Mouse (Mus musculus): ENCODE results near the gene Uhrf1. TPM values are rescaled to one million over a fixed set of nuclear protein-coding genes. Genes with fewer than 3 reads are reported as not detected.

The Uhrf1 gene
- total and polyA plus RNA-seq, 2 experiments from 2014 or later, result 18.8 to 31.4 TPM

- no peaks in the 10 kb centered on the region for H3K36me3 ChIP-seq (ENCODE audit: insufficient read depth, low read length)
- no peak for ATAC-seq
- no peaks in the 10 kb centered on the region for H3K9me3 ChIP-seq (ENCODE audit: low read length)
- no peak overlapping the region for H3K4me3 ChIP-seq (ENCODE audit: low read length)
- no peak overlapping the region for H3K27ac ChIP-seq
- TF ChIP-seq CTCF (IDR thresholded peaks at IDR 0.05; ENCODE audit: low read depth), result peak; percentile 54
- no peaks in the 10 kb centered on the region for H3K27me3 ChIP-seq (ENCODE audit: insufficient read depth, low read length)
- no peaks in the 10 kb centered on the region; the same call in 1 of the 2 replicates for H3K4me1 ChIP-seq (ENCODE audit: insufficient read depth, low read length)
- H3K9ac ChIP-seq (replicated peaks; ENCODE audit: low read length), result no peak overlapping the region
- DNase-seq (ENCODE audit: low spot score), result no peak
- no peak overlapping the region for H3K4me2 ChIP-seq (ENCODE audit: low read depth, low read length)
- 54% methylated on average over 8 of the region's 8 CpGs for WGBS
Measured at GRCm38 (mm10) chr17:56305826-56306225, 2.7 kb downstream of the Uhrf1 start.

- Histone ChIP-seq H3K4me2 (ENCODE audit: low read depth, low read length) (no peak overlapping the region), H3K27ac (no peak overlapping the region), H3K9ac (replicated peaks; ENCODE audit: low read length) (no peak overlapping the region), H3K4me3 (ENCODE audit: low read length) (no peak overlapping the region), H3K4me1 (ENCODE audit: insufficient read depth, low read length) (no peaks in the 10 kb centered on the region; the same call in 1 of the 2 replicates), H3K27me3 (ENCODE audit: insufficient read depth, low read length) (no peaks in the 10 kb centered on the region), H3K36me3 (ENCODE audit: insufficient read depth, low read length) (no peaks in the 10 kb centered on the region), H3K9me3 (ENCODE audit: low read length) (no peaks in the 10 kb centered on the region)
- DNase-seq (ENCODE audit: low spot score) (no peak), ATAC-seq (no peak)
- WGBS, result 85% methylated on average over 6 of the region's 6 CpGs
- TF ChIP-seq CTCF (IDR thresholded peaks at IDR 0.05; ENCODE audit: low read depth), result no peak
Measured at GRCm38 (mm10) chr17:56308088-56308487, 5.0 kb downstream of the Uhrf1 start.

DNA sequence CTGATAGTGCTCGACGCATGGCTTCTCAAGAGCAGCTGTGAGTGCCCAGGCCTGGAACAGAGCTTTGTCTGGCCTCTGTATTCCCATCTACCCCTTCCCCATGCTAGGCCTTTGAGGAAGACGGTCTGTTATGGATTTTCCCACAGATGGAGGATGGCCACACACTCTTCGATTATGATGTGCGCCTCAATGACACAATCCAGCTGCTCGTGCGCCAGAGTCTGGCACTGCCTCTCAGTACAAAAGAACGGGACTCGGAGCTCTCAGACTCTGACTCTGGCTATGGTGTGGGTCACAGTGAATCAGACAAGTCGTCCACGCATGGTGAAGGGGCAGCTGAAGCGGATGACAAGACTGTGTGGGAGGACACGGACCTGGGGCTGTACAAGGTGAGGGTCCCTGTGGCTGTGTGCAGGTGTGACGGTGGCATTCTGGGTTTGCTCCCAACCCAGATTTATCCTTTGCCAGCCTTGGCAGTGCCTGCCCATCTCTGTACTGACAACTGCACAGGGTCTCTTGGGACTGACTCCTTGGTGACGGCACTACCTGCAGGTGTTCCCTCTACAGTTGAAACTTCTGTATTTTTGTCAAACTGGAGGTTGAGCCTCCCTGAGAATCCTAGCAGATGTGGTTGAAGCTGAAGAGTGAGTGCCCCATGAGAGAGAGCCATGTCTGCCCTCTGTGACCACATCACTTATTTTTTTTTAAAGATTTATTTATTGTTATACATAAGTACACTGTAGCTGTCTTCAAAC lies 6.2 kb downstream of the Uhrf1 start:
- Histone ChIP-seq H3K36me3 (ENCODE audit: insufficient read depth, low read length) (no peaks in the 10 kb centered on the region), H3K4me3 (ENCODE audit: low read length) (no peak overlapping the region), H3K27me3 (ENCODE audit: insufficient read depth, low read length) (no peaks in the 10 kb centered on the region), H3K4me1 (ENCODE audit: insufficient read depth, low read length) (no peaks in the 10 kb centered on the region; the same call in 1 of the 2 replicates), H3K4me2 (ENCODE audit: low read depth, low read length) (no peak overlapping the region), H3K9me3 (ENCODE audit: low read length) (no peaks in the 10 kb centered on the region), H3K27ac (no peak overlapping the region), H3K9ac (replicated peaks; ENCODE audit: low read length) (no peak overlapping the region)
- no peak for TF ChIP-seq CTCF (IDR thresholded peaks at IDR 0.05; ENCODE audit: low read depth)
- WGBS, result 87% methylated on average over 15 of the region's 15 CpGs
- no peak for ATAC-seq
- DNase-seq (ENCODE audit: low spot score), result no peak

DNA sequence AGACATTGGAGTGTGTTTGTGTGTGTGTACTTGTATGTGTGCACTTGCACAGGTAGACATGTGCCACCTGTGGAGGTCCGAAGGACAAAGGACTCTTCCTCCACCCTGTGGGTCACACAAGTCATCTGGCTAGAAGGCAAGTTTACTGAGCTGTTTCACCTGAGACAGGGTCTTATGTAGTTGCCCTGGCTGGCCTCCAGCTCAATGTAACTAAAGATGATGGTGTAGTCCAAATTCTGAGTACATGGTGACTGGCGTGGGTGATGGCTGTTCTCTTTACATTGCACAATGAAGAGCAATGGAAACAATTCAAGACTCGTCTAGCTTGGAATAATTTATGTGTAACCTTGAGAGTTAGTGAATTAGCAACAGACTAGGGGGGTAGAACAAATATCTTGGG lies 21.3 kb downstream of the Uhrf1 start:
- H3K27me3 ChIP-seq (ENCODE audit: insufficient read depth, low read length), result no peaks in the 10 kb centered on the region
- H3K27ac ChIP-seq, result no peak overlapping the region
- WGBS, result 66% methylated on average over 3 of the region's 3 CpGs
- H3K4me3 ChIP-seq (ENCODE audit: low read length), result no peak overlapping the region
- no peaks in the 10 kb centered on the region for H3K9me3 ChIP-seq (ENCODE audit: low read length)
- peaks cover 14% of the 10 kb centered on the region for H3K4me1 ChIP-seq (ENCODE audit: insufficient read depth, low read length)
- ATAC-seq, result no peak
- no peaks in the 10 kb centered on the region for H3K36me3 ChIP-seq (ENCODE audit: insufficient read depth, low read length)
- no peak overlapping the region for H3K4me2 ChIP-seq (ENCODE audit: low read depth, low read length)
- no peak overlapping the region for H3K9ac ChIP-seq (replicated peaks; ENCODE audit: low read length)
- TF ChIP-seq CTCF (IDR thresholded peaks at IDR 0.05; ENCODE audit: low read depth), result no peak
- DNase-seq (ENCODE audit: low spot score), result no peak

- peak within 1 kb of the TSS; percentile 84 for H3K4me2 ChIP-seq (ENCODE audit: low read depth, low read length)
- no peaks in the 10 kb centered on the region for H3K9me3 ChIP-seq (ENCODE audit: low read length)
- no peaks in the 10 kb centered on the region for H3K27me3 ChIP-seq (ENCODE audit: insufficient read depth, low read length)
- no peaks in the 10 kb centered on the region for H3K36me3 ChIP-seq (ENCODE audit: insufficient read depth, low read length)
- peaks cover 14% of the 10 kb centered on the region for H3K4me1 ChIP-seq (ENCODE audit: insufficient read depth, low read length)
- H3K27ac ChIP-seq, result peak within 1 kb of the TSS; percentile 98
- peak; percentile 100 for DNase-seq (ENCODE audit: low spot score)
- H3K9ac ChIP-seq (replicated peaks; ENCODE audit: low read length), result peak within 1 kb of the TSS; percentile 95
- H3K4me3 ChIP-seq (ENCODE audit: low read length), result peak within 1 kb of the TSS; percentile 90
- TF ChIP-seq CTCF (IDR thresholded peaks at IDR 0.05; ENCODE audit: low read depth), result no peak
- peak; percentile 99 for ATAC-seq
- WGBS, result under 1% methylated on average over 57 of the region's 57 CpGs
Measured at GRCm38 (mm10) chr17:56325450-56326152, 22.5 kb downstream of the Uhrf1 start, which contains the start of gene Kdm4b. Gene Kdm4b (plus strand): TSS chr17:56326062.

DNA sequence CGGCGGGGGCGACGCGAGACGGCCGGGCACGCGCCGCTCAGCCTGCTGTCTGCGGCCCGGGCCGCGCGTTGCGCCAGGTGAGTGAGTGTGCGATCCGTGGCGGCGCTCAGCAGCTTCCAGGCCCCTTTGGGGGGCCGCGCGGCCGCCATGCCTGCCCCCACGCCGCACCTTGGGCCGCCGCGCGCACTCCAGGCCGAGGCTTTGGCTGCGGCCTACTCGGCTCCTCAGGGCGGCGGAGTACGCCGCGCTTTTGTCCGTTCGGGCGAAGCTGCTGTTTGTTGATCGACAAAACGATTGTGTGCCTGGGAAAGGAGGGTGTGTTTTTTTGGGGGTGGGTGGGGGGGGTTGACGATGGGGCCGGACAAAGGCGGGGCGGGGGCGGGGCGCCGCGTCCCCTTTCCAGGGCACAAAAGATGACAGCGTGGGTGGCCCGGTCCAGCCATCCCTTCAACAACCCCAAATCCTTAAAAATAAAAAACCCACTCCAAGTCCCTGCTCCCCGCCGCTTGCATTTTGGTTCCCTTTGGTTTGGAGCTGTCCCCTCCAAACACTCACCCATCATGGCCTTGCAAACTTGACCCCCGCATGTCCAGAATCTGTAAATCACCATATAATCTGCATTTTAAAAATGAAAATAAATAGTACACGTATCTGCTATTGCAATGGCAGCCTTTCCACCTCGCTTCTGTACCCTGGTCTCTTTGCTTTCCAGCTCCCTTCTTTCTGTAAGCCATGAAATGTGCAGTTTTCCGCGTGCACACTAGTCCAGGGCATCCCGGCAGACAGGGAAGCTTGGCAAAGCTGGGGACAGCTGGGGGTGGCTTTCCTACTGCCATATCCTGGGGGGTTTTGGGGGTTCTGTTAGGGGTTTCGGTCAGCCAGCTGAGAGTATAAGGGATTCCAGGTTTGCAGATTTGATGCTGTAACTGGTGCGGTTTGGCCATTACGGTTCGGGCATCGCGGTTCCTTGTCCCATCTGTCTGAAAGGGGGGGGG lies 23.3 kb downstream of the Uhrf1 start:
- Histone ChIP-seq H3K9me3 (ENCODE audit: low read length) (no peaks in the 10 kb centered on the region), H3K4me3 (ENCODE audit: low read length) (peak overlapping the region; percentile 90), H3K27ac (peak overlapping the region; percentile 98), H3K27me3 (ENCODE audit: insufficient read depth, low read length) (no peaks in the 10 kb centered on the region), H3K4me2 (ENCODE audit: low read depth, low read length) (peak overlapping the region; percentile 84), H3K9ac (replicated peaks; ENCODE audit: low read length) (peak overlapping the region; percentile 95), H3K4me1 (ENCODE audit: insufficient read depth, low read length) (peaks cover 20% of the 10 kb centered on the region), H3K36me3 (ENCODE audit: insufficient read depth, low read length) (no peaks in the 10 kb centered on the region)
- DNase-seq (ENCODE audit: low spot score), result peak; percentile 51
- peak; percentile 49 for ATAC-seq
- TF ChIP-seq CTCF (IDR thresholded peaks at IDR 0.05; ENCODE audit: low read depth), result no peak
- WGBS, result 1% methylated on average over 67 of the region's 67 CpGs

All from hindbrain, postnatal 0 days (tissue).